Mouse (Mus musculus): ENCODE results near the gene Pigr. TPM values are rescaled to one million over a fixed set of nuclear protein-coding genes. Genes with fewer than 3 reads are reported as not detected.

Pigr gene
- polyA plus RNA-seq, 1 experiment from 2014 or later = 0.05 TPM

Other genes starting within 250 kb of the Pigr start
- not detected in 2 replicates for gene Zp3r, start 197.1 kb upstream of the Pigr start, polyA plus RNA-seq (2015; fragmentation: Nextera tagmentation; extraction: Ambion mirVana)
- 0.64 and 1.5 TPM in 2 replicates for gene C4bp, start 165.1 kb upstream of the Pigr start, polyA plus RNA-seq (2015; fragmentation: Nextera tagmentation; extraction: Ambion mirVana)
- gene Gm29427, start 110.9 kb upstream of the Pigr start, polyA plus RNA-seq (2015; fragmentation: Nextera tagmentation; extraction: Ambion mirVana) = not detected in 2 replicates
- 11.5 TPM in 2 replicates for gene Yod1, start 109.4 kb upstream of the Pigr start, polyA plus RNA-seq (2015; fragmentation: Nextera tagmentation; extraction: Ambion mirVana)
- gene Pfkfb2, start 97.4 kb upstream of the Pigr start, polyA plus RNA-seq (2015; fragmentation: Nextera tagmentation; extraction: Ambion mirVana) = 8.0 and 8.2 TPM in 2 replicates
- 10.7 and 11.6 TPM in 2 replicates for gene AA986860, start 94.7 kb upstream of the Pigr start, polyA plus RNA-seq (2015; fragmentation: Nextera tagmentation; extraction: Ambion mirVana)
- not detected in 2 replicates for gene Fcamr, start 25.8 kb upstream of the Pigr start, polyA plus RNA-seq (2015; fragmentation: Nextera tagmentation; extraction: Ambion mirVana)
- gene Fcmr, start 39.0 kb downstream of the Pigr start, polyA plus RNA-seq (2015; fragmentation: Nextera tagmentation; extraction: Ambion mirVana) = 0.47 TPM in 1 of 2 replicates, not detected in the other
- gene Il24, start 60.8 kb downstream of the Pigr start, polyA plus RNA-seq (2015; fragmentation: Nextera tagmentation; extraction: Ambion mirVana) = 0.13 TPM in 1 of 2 replicates, not detected in the other
- not detected in 2 replicates for gene Il20, start 84.8 kb downstream of the Pigr start, polyA plus RNA-seq (2015; fragmentation: Nextera tagmentation; extraction: Ambion mirVana)
- gene Il19, start 113.4 kb downstream of the Pigr start, polyA plus RNA-seq (2015; fragmentation: Nextera tagmentation; extraction: Ambion mirVana) = 0.18 TPM in 1 of 2 replicates, not detected in the other
- not detected in 2 replicates for gene Il10, start 193.2 kb downstream of the Pigr start, polyA plus RNA-seq (2015; fragmentation: Nextera tagmentation; extraction: Ambion mirVana)

All from kidney, embryonic 15.5 days (tissue).